Mouse (Mus musculus) heart, adult 8-10 months (tissue): Measurements from ENCODE around the gene Tmem14a. TPM values are rescaled to one million over a fixed set of nuclear protein-coding genes. Genes with fewer than 3 reads are reported as not detected.
"Not testable (repeated sequence)": the region's sequence is repeated elsewhere in the genome, so short reads cannot be mapped to it uniquely, and the experiment has no call there.

Experiments used
- DNase-seq: peaks from one replicate; pipeline ENCODE4 v3.0.0; 2022; ENCODE audit warnings: low spot score
- total RNA-seq, 4 experiments: library from RNA; stranded (reverse); gene quantifications; 2 replicates each; pipeline ENCODE4 v1.2.4; 2022

Gene Tmem14a
- total RNA-seq, result 1 to 10 TPM; 2.6 to 5.2 (median 4.2) TPM

- peak; percentile 89 for DNase-seq
Observed at GRCm38 (mm10) chr1:21218489-21218919, at the start of gene Tmem14a. Gene Tmem14a, plus strand, starts transcription at chr1:21218575.

- no peak for DNase-seq
Observed at GRCm38 (mm10) chr1:21185196-21185595, 33.2 kb upstream of the Tmem14a start.

- no peak for DNase-seq
Observed at GRCm38 (mm10) chr1:21206241-21206640, 12.1 kb upstream of the Tmem14a start.

GRCm38 (mm10) chr1:21213537-21213936, 4.8 kb upstream of the Tmem14a start:
- DNase-seq, result not testable (repeated sequence)

- not testable (repeated sequence) for DNase-seq
Observed at GRCm38 (mm10) chr1:21213991-21214692, 4.2 kb upstream of the Tmem14a start.

- no peak for DNase-seq
Observed at GRCm38 (mm10) chr1:21227756-21228395, 9.5 kb downstream of the Tmem14a start.

GRCm38 (mm10) chr1:21228740-21229722, 10.7 kb downstream of the Tmem14a start:
- DNase-seq, result not testable (repeated sequence)

GRCm38 (mm10) chr1:21230376-21230775, 12.0 kb downstream of the Tmem14a start:
- DNase-seq, result no peak

GRCm38 (mm10) chr1:21231744-21232464, 13.5 kb downstream of the Tmem14a start:
- DNase-seq, result peak; percentile 42

GRCm38 (mm10) chr1:21232516-21232915, 14.1 kb downstream of the Tmem14a start:
- no peak for DNase-seq

- DNase-seq, result no peak
Observed at GRCm38 (mm10) chr1:21235359-21235758, 17.0 kb downstream of the Tmem14a start.

- DNase-seq, result peak; percentile 28
Observed at GRCm38 (mm10) chr1:21239911-21240898, 21.8 kb downstream of the Tmem14a start, which contains the start of gene Gsta3. Gene Gsta3, plus strand, starts transcription at chr1:21240589.

- DNase-seq, result no peak
Observed at GRCm38 (mm10) chr1:21241096-21241495, 22.7 kb downstream of the Tmem14a start.

- DNase-seq, result no peak
Observed at GRCm38 (mm10) chr1:21244290-21244960, 26.1 kb downstream of the Tmem14a start.

GRCm38 (mm10) chr1:21246136-21246535, 27.8 kb downstream of the Tmem14a start:
- DNase-seq, result no peak

- DNase-seq, result no peak
Observed at GRCm38 (mm10) chr1:21247896-21248295, 29.5 kb downstream of the Tmem14a start.

- DNase-seq, result no peak
Observed at GRCm38 (mm10) chr1:21248560-21249390, 30.4 kb downstream of the Tmem14a start.

GRCm38 (mm10) chr1:21251661-21252060, 33.3 kb downstream of the Tmem14a start:
- no peak for DNase-seq
